Mouse (Mus musculus) liver, postnatal 0 days (tissue): ENCODE results near the gene Sdsl.

ENCODE experiments used
- CTCF ChIP-seq: sonication (generic); IDR thresholded peaks from 2 replicates; pipeline ENCODE4 v1.5.1; 2016; ENCODE audit warnings: antibody characterized with exemption, low read depth
- EP300 ChIP-seq: IDR thresholded peaks from 2 replicates; pipeline ENCODE4 v1.6.1; 2016; ENCODE audit warnings: antibody characterized with exemption, low read depth, mild to moderate bottlenecking

DNA sequence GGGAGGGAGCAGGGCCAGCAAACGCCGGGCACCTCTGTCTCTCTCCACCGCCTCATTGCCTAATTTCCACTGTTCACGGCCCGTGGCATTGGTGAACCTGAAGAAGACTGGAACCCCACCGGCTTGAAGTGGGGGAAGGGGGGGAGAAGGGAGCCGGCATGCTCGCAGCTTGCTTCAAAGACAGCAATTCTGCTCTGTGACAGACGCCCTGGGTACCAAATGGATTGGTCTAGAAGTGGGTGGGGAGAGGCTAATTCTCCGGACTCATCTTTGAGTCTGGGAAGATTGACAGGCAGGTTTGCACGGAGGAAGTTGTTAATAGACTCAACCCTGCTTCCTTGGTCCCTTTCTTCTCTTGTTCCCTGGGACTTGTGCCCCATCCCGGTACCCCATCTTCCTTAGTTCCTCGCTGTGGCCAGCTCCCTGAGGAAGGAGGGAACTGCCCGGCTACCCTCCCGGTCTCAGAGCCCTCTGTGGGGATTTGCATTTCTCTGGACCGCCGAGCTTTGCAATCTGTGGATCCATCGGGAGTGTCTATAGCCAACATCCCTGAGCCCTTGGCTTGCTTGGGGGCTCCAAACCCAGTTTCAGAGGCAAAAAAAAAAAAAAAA is 35.6 kb downstream of the Sdsl start:
- no peak for TF ChIP-seq CTCF
- no peak for TF ChIP-seq EP300
